Comparison of ENCODE assay signal across 15 mouse cellular contexts in the genomic region with DNA sequence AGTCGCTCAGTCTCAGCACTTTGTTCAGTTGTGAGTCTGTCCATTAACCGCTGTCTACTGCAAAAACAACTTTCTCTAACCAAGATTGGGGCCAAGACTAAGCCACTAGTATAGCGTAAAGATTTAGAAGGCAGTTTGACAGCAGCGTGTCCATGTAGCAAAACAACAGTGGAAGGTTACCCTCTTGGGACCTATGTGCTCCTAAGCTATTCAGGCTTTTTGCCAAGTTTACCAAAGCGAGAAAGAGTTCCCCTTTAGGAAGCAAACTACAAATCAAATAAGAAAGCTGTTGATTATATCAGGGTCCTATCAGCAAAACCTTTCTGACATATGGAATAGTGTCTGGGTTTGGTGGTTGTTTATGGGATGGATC. TPM values are rescaled to one million over a fixed set of nuclear protein-coding genes. Genes with fewer than 3 reads are reported as not detected.
A peak's percentile ranks its signal among the peaks of the same experiment; 100 is the strongest.
DNase-seq lines count a peak whose midpoint lies in the region; ATAC-seq and TF ChIP-seq lines count a peak whose summit lies in the region.
"Had no signal": no experiment of that assay in that cellular context is flagged by ENCODE, and none has a peak within 500 bp of the region (broad histone marks: within the 10 kb centered on the region; RNA-seq: fewer than 3 reads in every experiment).

No protein-coding gene starts in this region.

- 59% methylated on average over 5 of the region's 5 CpGs for WGBS in embryonic facial prominence, embryonic 13.5 days
- WGBS in embryonic facial prominence, embryonic 10.5 days: 87% methylated on average over 5 of the region's 5 CpGs
- 20% methylated on average over 5 of the region's 5 CpGs for WGBS in bone marrow, adult 2 months
- 65% methylated on average over 5 of the region's 5 CpGs for WGBS in limb, embryonic 15.5 days

- no peaks in the 10 kb centered on the region for H3K27me3 ChIP-seq in embryonic facial prominence, embryonic 13.5 days
- H3K27me3 ChIP-seq in embryonic facial prominence, embryonic 10.5 days (replicated peaks; ENCODE audit: low read depth, poor library complexity, severe bottlenecking): no peaks in the 10 kb centered on the region
- no peaks in the 10 kb centered on the region for H3K27me3 ChIP-seq in limb, embryonic 15.5 days
- H3K27me3 ChIP-seq: heart, embryonic 12.5 days; liver, embryonic 12.5 days had no signal

- no peak overlapping the region for H3K4me3 ChIP-seq in embryonic facial prominence, embryonic 13.5 days
- no peak overlapping the region for H3K4me3 ChIP-seq in embryonic facial prominence, embryonic 10.5 days
- H3K4me3 ChIP-seq in bone marrow, adult 2 months (replicated peaks; ENCODE audit: control insufficient read depth, low read depth, low read length): peak overlapping the region; percentile 21
- no peak overlapping the region for H3K4me3 ChIP-seq in limb, embryonic 15.5 days
- H3K4me3 ChIP-seq: heart, embryonic 12.5 days; left cerebral cortex, adult 2 months; liver, embryonic 12.5 days had no signal

- TF ChIP-seq POLR2A in bone marrow, adult 2 months (IDR thresholded peaks at IDR 0.05; ENCODE audit: borderline replicate concordance, control insufficient read depth, low read depth, low read length): no peak

- ATAC-seq in embryonic facial prominence, embryonic 13.5 days (ENCODE audit: insufficient number of reproducible peaks, insufficient read depth, low FRiP score, low TSS enrichment, low read depth): no peak
- no peak for ATAC-seq in limb, embryonic 15.5 days (ENCODE audit: insufficient number of reproducible peaks, low FRiP score, low TSS enrichment, low read depth)
- ATAC-seq: hindbrain, embryonic 16.5 days; liver, embryonic 12.5 days had no signal

- H3K4me2 ChIP-seq in embryonic facial prominence, embryonic 13.5 days: peak overlapping the region; percentile 33
- H3K4me2 ChIP-seq in limb, embryonic 15.5 days: no peak overlapping the region
- H3K4me2 ChIP-seq: heart, embryonic 12.5 days; liver, embryonic 12.5 days; midbrain, embryonic 11.5 days had no signal

- H3K27ac ChIP-seq in embryonic facial prominence, embryonic 13.5 days: no peak overlapping the region
- H3K27ac ChIP-seq in embryonic facial prominence, embryonic 10.5 days (replicated peaks): no peak overlapping the region
- H3K27ac ChIP-seq in bone marrow, adult 2 months (ENCODE audit: control insufficient read depth, insufficient read depth, low read depth, low read length, poor library complexity): peak overlapping the region; percentile 61; the same call in 1 of the 2 replicates
- H3K27ac ChIP-seq in limb, embryonic 15.5 days: 0 out of 2 replicates have a peak overlapping the region, but pooled peaks have one; percentile 24
- H3K27ac ChIP-seq: left cerebral cortex, adult 2 months; liver, embryonic 12.5 days had no signal

- DNase-seq in embryonic facial prominence, embryonic 10.5 days (ENCODE audit: low spot score): no peak
- peak; percentile 3 for DNase-seq in kidney, postnatal 14 days
- DNase-seq in kidney, postnatal 4 days: no peak
- no peak for DNase-seq in left cerebral cortex, adult 9 months (ENCODE audit: low spot score in 2 of 2)
- no peak for DNase-seq in yolk sac, embryonic 10.5 days (ENCODE audit: low spot score)
- DNase-seq: spleen, adult 18-20 months had no signal

- no peaks in the 10 kb centered on the region for H3K36me3 ChIP-seq in embryonic facial prominence, embryonic 13.5 days
- no peaks in the 10 kb centered on the region for H3K36me3 ChIP-seq in embryonic facial prominence, embryonic 10.5 days (replicated peaks)
- H3K36me3 ChIP-seq in limb, embryonic 15.5 days: no peaks in the 10 kb centered on the region
- H3K36me3 ChIP-seq: heart, embryonic 12.5 days; liver, embryonic 12.5 days had no signal

- no peak for TF ChIP-seq CTCF in bone marrow, adult 2 months (IDR thresholded peaks at IDR 0.05; ENCODE audit: control insufficient read depth, insufficient read depth, low read length)

- H3K9me3 ChIP-seq in embryonic facial prominence, embryonic 13.5 days: no peaks in the 10 kb centered on the region
- no peaks in the 10 kb centered on the region for H3K9me3 ChIP-seq in embryonic facial prominence, embryonic 10.5 days
- H3K9me3 ChIP-seq in limb, embryonic 15.5 days: no peaks in the 10 kb centered on the region
- H3K9me3 ChIP-seq: heart, embryonic 12.5 days; liver, embryonic 12.5 days had no signal

- peaks cover 7% of the 10 kb centered on the region; the same call in 1 of the 2 replicates for H3K4me1 ChIP-seq in embryonic facial prominence, embryonic 13.5 days
- H3K4me1 ChIP-seq in embryonic facial prominence, embryonic 10.5 days: peaks cover 3% of the 10 kb centered on the region; the same call in 1 of the 2 replicates
- H3K4me1 ChIP-seq in bone marrow, adult 2 months (ENCODE audit: control insufficient read depth, insufficient read depth, low read length): peaks cover 2% of the 10 kb centered on the region; the same call in 1 of the 2 replicates
- H3K4me1 ChIP-seq in limb, embryonic 15.5 days: peaks cover 5% of the 10 kb centered on the region; the same call in 1 of the 2 replicates
- H3K4me1 ChIP-seq: heart, embryonic 12.5 days; liver, embryonic 12.5 days had no signal

- H3K9ac ChIP-seq in embryonic facial prominence, embryonic 13.5 days: no peak overlapping the region
- no peak overlapping the region for H3K9ac ChIP-seq in limb, embryonic 15.5 days
- H3K9ac ChIP-seq: heart, embryonic 12.5 days; liver, embryonic 12.5 days had no signal

RNA-seq across cellular contexts. Expression of a gene that starts 3.3 kb away (rescaled TPM):
- polyA plus RNA-seq in embryonic facial prominence, embryonic 13.5 days (2015; fragmentation: Nextera tagmentation; extraction: Ambion mirVana): not detected in 2 replicates
- polyA plus RNA-seq in embryonic facial prominence, embryonic 10.5 days (2016; fragmentation: Nextera tagmentation; extraction: Ambion mirVana): not detected in 2 replicates
- not detected in 2 replicates for polyA plus RNA-seq in bone marrow, adult 2 months (2011; ENCODE audit: insufficient read depth, insufficient read length, low replicate concordance, missing spikeins)
- polyA plus RNA-seq in limb, embryonic 15.5 days (2015; fragmentation: Nextera tagmentation; extraction: Ambion mirVana): not detected in 2 replicates
- polyA plus RNA-seq: cortical plate, adult 2 months; heart, embryonic 12.5 days; hindbrain, embryonic 16.5 days; liver, embryonic 12.5 days; midbrain, embryonic 11.5 days had no signal

RNA-seq across cellular contexts. Expression of a gene that starts 12.7 kb away (rescaled TPM):
- polyA plus RNA-seq in embryonic facial prominence, embryonic 13.5 days (2015; fragmentation: Nextera tagmentation; extraction: Ambion mirVana): not detected in 2 replicates
- not detected in 2 replicates for polyA plus RNA-seq in embryonic facial prominence, embryonic 10.5 days (2016; fragmentation: Nextera tagmentation; extraction: Ambion mirVana)
- polyA plus RNA-seq in bone marrow, adult 2 months (2011; ENCODE audit: insufficient read depth, insufficient read length, low replicate concordance, missing spikeins): not detected in 2 replicates
- not detected in 2 replicates for polyA plus RNA-seq in limb, embryonic 15.5 days (2015; fragmentation: Nextera tagmentation; extraction: Ambion mirVana)
- polyA plus RNA-seq: cortical plate, adult 2 months; heart, embryonic 12.5 days; hindbrain, embryonic 16.5 days; liver, embryonic 12.5 days; midbrain, embryonic 11.5 days had no signal

RNA-seq across cellular contexts. Expression of a gene that starts 23.9 kb away (rescaled TPM):
- polyA plus RNA-seq in embryonic facial prominence, embryonic 13.5 days (2015; fragmentation: Nextera tagmentation; extraction: Ambion mirVana): not detected in 2 replicates
- polyA plus RNA-seq in embryonic facial prominence, embryonic 10.5 days (2016; fragmentation: Nextera tagmentation; extraction: Ambion mirVana): not detected in 2 replicates
- not detected in 2 replicates for polyA plus RNA-seq in bone marrow, adult 2 months (2011; ENCODE audit: insufficient read depth, insufficient read length, low replicate concordance, missing spikeins)
- polyA plus RNA-seq in limb, embryonic 15.5 days (2015; fragmentation: Nextera tagmentation; extraction: Ambion mirVana): not detected in 2 replicates
- polyA plus RNA-seq: cortical plate, adult 2 months; heart, embryonic 12.5 days; hindbrain, embryonic 16.5 days; liver, embryonic 12.5 days; midbrain, embryonic 11.5 days had no signal

RNA-seq across cellular contexts. Expression of a gene that starts 30.6 kb away (rescaled TPM):
- polyA plus RNA-seq in embryonic facial prominence, embryonic 13.5 days (2015; fragmentation: Nextera tagmentation; extraction: Ambion mirVana): not detected in 2 replicates
- not detected in 2 replicates for polyA plus RNA-seq in embryonic facial prominence, embryonic 10.5 days (2016; fragmentation: Nextera tagmentation; extraction: Ambion mirVana)
- not detected in 2 replicates for polyA plus RNA-seq in bone marrow, adult 2 months (2011; ENCODE audit: insufficient read depth, insufficient read length, low replicate concordance, missing spikeins)
- polyA plus RNA-seq in limb, embryonic 15.5 days (2015; fragmentation: Nextera tagmentation; extraction: Ambion mirVana): not detected in 2 replicates
- polyA plus RNA-seq: cortical plate, adult 2 months; heart, embryonic 12.5 days; hindbrain, embryonic 16.5 days; liver, embryonic 12.5 days; midbrain, embryonic 11.5 days had no signal

RNA-seq across cellular contexts. Expression of a gene that starts 43.6 kb away (rescaled TPM):
- polyA plus RNA-seq in embryonic facial prominence, embryonic 13.5 days (2015; fragmentation: Nextera tagmentation; extraction: Ambion mirVana): not detected in 2 replicates
- polyA plus RNA-seq in embryonic facial prominence, embryonic 10.5 days (2016; fragmentation: Nextera tagmentation; extraction: Ambion mirVana): not detected in 2 replicates
- polyA plus RNA-seq in bone marrow, adult 2 months (2011; ENCODE audit: insufficient read depth, insufficient read length, low replicate concordance, missing spikeins): not detected in 2 replicates
- polyA plus RNA-seq in limb, embryonic 15.5 days (2015; fragmentation: Nextera tagmentation; extraction: Ambion mirVana): not detected in 2 replicates
- polyA plus RNA-seq: cortical plate, adult 2 months; heart, embryonic 12.5 days; hindbrain, embryonic 16.5 days; liver, embryonic 12.5 days; midbrain, embryonic 11.5 days had no signal

Comparison
In these comparisons a context has a peak if more than half of its experiments do, and no peak if none do; other contexts are left out.
1. H3K27ac ChIP-seq: peak in bone marrow, adult 2 months (single experiment) and limb, embryonic 15.5 days (single experiment); none in embryonic facial prominence, embryonic 13.5 days (single experiment) and embryonic facial prominence, embryonic 10.5 days (single experiment).